Mouse (Mus musculus): ENCODE results near the gene Padi6. TPM values are rescaled to one million over a fixed set of nuclear protein-coding genes. Genes with fewer than 3 reads are reported as not detected.

The Padi6 gene
- total and polyA plus RNA-seq, 3 experiments: not detected

DNA sequence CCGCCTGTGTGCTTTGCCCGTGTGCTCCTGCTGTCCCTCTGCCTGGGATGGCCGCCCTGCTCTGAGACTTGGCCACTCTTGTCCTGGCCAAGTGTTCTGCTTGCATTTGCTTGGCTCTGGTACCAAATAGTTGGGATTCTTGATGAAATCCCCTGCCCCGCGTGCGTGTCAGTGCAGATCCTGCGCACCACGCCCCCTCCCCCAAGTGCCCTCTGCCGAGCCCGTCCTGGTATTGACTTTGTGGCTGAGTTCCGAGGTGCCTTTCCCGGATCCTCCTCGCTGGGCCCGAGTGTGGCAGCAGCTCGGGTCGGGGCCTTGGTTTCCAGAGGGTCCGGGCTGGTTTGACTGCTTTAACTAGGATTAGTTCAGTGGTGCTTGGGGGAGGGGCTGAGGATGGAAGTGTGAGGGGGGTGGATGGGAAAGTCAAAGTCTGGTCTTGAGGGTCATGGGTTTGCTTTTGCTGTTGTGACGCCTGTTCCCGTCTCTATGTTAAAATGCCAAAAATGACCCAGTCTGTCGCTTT is 20.4 kb downstream of the Padi6 start:
- H3K79me2 ChIP-seq (replicated peaks; ENCODE audit: control insufficient read depth, insufficient read depth, low read length): no peaks in the 10 kb centered on the region
- H3K4me1 ChIP-seq (ENCODE audit: control insufficient read depth, insufficient read depth, low read length): no peaks in the 10 kb centered on the region
- 87% methylated on average over 20 of the region's 20 CpGs for WGBS
- no peaks in the 10 kb centered on the region for H3K36me3 ChIP-seq (ENCODE audit: control insufficient read depth, insufficient read depth, low read length)
- intact Hi-C loops (cut with DNase I): loop anchor here (5.0 to 10.0 kb wide), 2 partner anchors 235 to 303 kb away; no protein-coding TSS in a partner anchor
- H3K9ac ChIP-seq (ENCODE audit: low read depth, low read length): no peak overlapping the region
- TF ChIP-seq CTCF (IDR thresholded peaks at IDR 0.05): no peak
- no peak for TF ChIP-seq POLR2A (IDR thresholded peaks at IDR 0.05; ENCODE audit: insufficient read depth, low read depth, low read length)
- no peak for TF ChIP-seq EP300 (IDR thresholded peaks at IDR 0.05; ENCODE audit: insufficient read depth, low read depth, low read length)
- DNase-seq: no peak
- H3K27me3 ChIP-seq (ENCODE audit: control insufficient read depth, insufficient read depth, low read length): no peaks in the 10 kb centered on the region
- no peak overlapping the region for H3K27ac ChIP-seq
- no peak overlapping the region for H3K4me3 ChIP-seq

DNA sequence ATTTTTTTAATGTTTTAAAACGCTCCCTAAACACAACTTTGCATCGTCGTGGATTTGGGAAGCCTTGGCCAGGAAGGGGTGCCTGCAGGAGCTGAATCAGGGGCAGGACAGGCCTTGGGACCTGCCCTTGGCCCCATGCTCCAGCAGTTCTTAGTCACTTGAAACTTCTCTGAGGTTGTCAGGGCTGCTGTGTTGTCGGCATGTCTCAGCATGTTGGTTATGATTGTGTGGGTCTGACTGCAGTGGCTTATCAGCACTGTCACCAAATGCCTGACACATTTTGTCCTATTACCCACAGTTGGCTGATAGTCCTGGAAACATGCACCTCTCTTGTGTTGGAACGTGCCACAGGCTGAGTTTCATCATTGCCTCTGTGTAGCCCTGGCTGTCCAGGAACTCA is 22.4 kb downstream of the Padi6 start:
- intact Hi-C loops (cut with DNase I): loop anchor here (5.0 to 10.0 kb wide), 2 partner anchors 237 to 305 kb away; no protein-coding TSS in a partner anchor
- Histone ChIP-seq H3K4me1 (ENCODE audit: control insufficient read depth, insufficient read depth, low read length) (no peaks in the 10 kb centered on the region), H3K79me2 (replicated peaks; ENCODE audit: control insufficient read depth, insufficient read depth, low read length) (no peaks in the 10 kb centered on the region), H3K9ac (ENCODE audit: low read depth, low read length) (no peak overlapping the region), H3K27ac (no peak overlapping the region), H3K27me3 (ENCODE audit: control insufficient read depth, insufficient read depth, low read length) (no peaks in the 10 kb centered on the region), H3K36me3 (ENCODE audit: control insufficient read depth, insufficient read depth, low read length) (no peaks in the 10 kb centered on the region), H3K4me3 (no peak overlapping the region)
- 72% methylated on average over 5 of the region's 5 CpGs for WGBS
- TF ChIP-seq CTCF (IDR thresholded peaks at IDR 0.05): no peak
- DNase-seq: no peak

DNA sequence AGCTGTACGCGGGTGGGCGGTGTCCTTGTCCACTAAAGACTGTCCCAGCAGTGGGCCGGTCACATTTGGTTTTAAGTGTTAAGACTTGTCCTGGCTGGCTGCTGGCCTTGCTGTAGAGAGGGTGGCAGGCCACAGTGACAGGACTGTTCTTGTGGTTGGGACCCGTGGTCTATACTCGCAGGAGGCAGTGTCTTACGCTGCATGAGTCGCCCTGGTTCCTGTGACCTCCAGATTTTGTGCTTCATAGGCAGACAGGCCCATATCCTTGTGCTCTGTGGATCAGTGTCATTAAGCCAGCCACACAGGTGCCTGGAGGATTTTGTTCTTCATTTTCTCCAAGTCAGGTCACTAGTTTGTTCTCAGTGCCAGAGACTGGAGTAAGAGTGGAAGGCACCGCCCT is 24.0 kb downstream of the Padi6 start:
- intact Hi-C loops (cut with DNase I): loop anchor here (10.0 kb wide), 1 partner anchor 426 kb away; the partner anchor contains the start of gene Fbxo42
- no peaks in the 10 kb centered on the region for H3K36me3 ChIP-seq (ENCODE audit: control insufficient read depth, insufficient read depth, low read length)
- no peak overlapping the region for H3K4me3 ChIP-seq
- H3K27ac ChIP-seq: no peak overlapping the region
- H3K79me2 ChIP-seq (replicated peaks; ENCODE audit: control insufficient read depth, insufficient read depth, low read length): no peaks in the 10 kb centered on the region
- no peaks in the 10 kb centered on the region for H3K27me3 ChIP-seq (ENCODE audit: control insufficient read depth, insufficient read depth, low read length)
- DNase-seq: no peak
- no peak for TF ChIP-seq EP300 (IDR thresholded peaks at IDR 0.05; ENCODE audit: insufficient read depth, low read depth, low read length)
- TF ChIP-seq POLR2A (IDR thresholded peaks at IDR 0.05; ENCODE audit: insufficient read depth, low read depth, low read length): no peak
- TF ChIP-seq CTCF (IDR thresholded peaks at IDR 0.05): no peak
- no peak overlapping the region for H3K9ac ChIP-seq (ENCODE audit: low read depth, low read length)
- 94% methylated on average over 9 of the region's 9 CpGs for WGBS
- peaks cover 3% of the 10 kb centered on the region for H3K4me1 ChIP-seq (ENCODE audit: control insufficient read depth, insufficient read depth, low read length)

DNA sequence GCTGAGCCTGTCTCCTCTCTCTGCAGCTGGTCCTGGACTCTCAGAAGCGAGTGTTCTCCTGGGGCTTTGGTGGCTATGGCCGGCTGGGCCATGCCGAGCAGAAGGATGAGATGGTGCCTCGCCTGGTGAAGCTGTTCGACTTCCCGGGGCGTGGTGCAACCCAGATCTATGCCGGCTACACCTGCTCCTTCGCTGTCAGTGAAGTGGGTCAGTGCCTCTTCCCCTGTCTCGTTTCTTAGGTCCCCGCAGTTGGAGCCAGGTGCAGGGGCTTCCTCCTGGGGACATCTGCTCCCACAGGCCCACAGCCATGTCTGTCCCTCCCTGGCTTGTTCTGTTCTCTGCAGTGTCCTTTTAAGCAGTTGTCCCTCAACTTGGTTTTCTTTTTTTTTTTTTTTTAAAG is 25.4 kb downstream of the Padi6 start:
- Histone ChIP-seq H3K4me3 (no peak overlapping the region), H3K27ac (no peak overlapping the region), H3K9ac (ENCODE audit: low read depth, low read length) (no peak overlapping the region), H3K4me1 (ENCODE audit: control insufficient read depth, insufficient read depth, low read length) (peaks cover 3% of the 10 kb centered on the region), H3K27me3 (ENCODE audit: control insufficient read depth, insufficient read depth, low read length) (no peaks in the 10 kb centered on the region), H3K79me2 (replicated peaks; ENCODE audit: control insufficient read depth, insufficient read depth, low read length) (no peaks in the 10 kb centered on the region), H3K36me3 (ENCODE audit: control insufficient read depth, insufficient read depth, low read length) (no peaks in the 10 kb centered on the region)
- WGBS: 94% methylated on average over 11 of the region's 11 CpGs
- no peak for DNase-seq
- intact Hi-C loops (cut with DNase I): loop anchor here (10.0 kb wide), 1 partner anchor 428 kb away; the partner anchor contains the start of gene Fbxo42
- TF ChIP-seq EP300 (IDR thresholded peaks at IDR 0.05; ENCODE audit: insufficient read depth, low read depth, low read length) (no peak), POLR2A (IDR thresholded peaks at IDR 0.05; ENCODE audit: insufficient read depth, low read depth, low read length) (no peak), CTCF (IDR thresholded peaks at IDR 0.05) (no peak)

DNA sequence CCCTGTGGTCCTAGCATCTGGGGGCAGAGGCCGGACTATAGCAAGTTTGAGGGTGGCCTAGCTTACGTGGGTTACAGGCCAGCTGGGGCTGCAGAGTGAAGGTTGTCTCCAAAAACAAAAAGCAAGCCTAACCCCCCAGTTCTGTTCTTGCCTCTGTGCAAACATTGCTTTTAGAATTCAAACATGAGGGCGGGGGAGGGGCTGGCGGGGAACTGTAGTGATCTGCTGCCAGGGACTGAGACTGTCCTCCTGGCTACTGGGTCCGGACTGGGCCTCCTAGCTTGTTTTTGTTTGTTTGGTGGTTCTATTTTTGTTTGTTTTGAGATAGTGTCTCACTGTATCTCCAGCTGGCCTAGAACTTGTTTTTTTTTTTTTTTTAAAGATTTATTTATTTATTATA is 27.9 kb downstream of the Padi6 start:
- intact Hi-C loops (cut with DNase I): loop anchor here (1.0 to 10.0 kb wide), 2 partner anchors 35 to 430 kb away; partner anchors contain the start of gene Fbxo42
- WGBS: 76% methylated on average over 5 of the region's 5 CpGs
- Histone ChIP-seq H3K79me2 (replicated peaks; ENCODE audit: control insufficient read depth, insufficient read depth, low read length) (no peaks in the 10 kb centered on the region), H3K4me3 (no peak overlapping the region), H3K4me1 (ENCODE audit: control insufficient read depth, insufficient read depth, low read length) (peaks cover 3% of the 10 kb centered on the region), H3K27ac (no peak overlapping the region), H3K27me3 (ENCODE audit: control insufficient read depth, insufficient read depth, low read length) (no peaks in the 10 kb centered on the region), H3K9ac (ENCODE audit: low read depth, low read length) (no peak overlapping the region), H3K36me3 (ENCODE audit: control insufficient read depth, insufficient read depth, low read length) (no peaks in the 10 kb centered on the region)
- TF ChIP-seq EP300 (IDR thresholded peaks at IDR 0.05; ENCODE audit: insufficient read depth, low read depth, low read length) (no peak), POLR2A (IDR thresholded peaks at IDR 0.05; ENCODE audit: insufficient read depth, low read depth, low read length) (no peak), CTCF (IDR thresholded peaks at IDR 0.05) (no peak)
- no peak for DNase-seq

DNA sequence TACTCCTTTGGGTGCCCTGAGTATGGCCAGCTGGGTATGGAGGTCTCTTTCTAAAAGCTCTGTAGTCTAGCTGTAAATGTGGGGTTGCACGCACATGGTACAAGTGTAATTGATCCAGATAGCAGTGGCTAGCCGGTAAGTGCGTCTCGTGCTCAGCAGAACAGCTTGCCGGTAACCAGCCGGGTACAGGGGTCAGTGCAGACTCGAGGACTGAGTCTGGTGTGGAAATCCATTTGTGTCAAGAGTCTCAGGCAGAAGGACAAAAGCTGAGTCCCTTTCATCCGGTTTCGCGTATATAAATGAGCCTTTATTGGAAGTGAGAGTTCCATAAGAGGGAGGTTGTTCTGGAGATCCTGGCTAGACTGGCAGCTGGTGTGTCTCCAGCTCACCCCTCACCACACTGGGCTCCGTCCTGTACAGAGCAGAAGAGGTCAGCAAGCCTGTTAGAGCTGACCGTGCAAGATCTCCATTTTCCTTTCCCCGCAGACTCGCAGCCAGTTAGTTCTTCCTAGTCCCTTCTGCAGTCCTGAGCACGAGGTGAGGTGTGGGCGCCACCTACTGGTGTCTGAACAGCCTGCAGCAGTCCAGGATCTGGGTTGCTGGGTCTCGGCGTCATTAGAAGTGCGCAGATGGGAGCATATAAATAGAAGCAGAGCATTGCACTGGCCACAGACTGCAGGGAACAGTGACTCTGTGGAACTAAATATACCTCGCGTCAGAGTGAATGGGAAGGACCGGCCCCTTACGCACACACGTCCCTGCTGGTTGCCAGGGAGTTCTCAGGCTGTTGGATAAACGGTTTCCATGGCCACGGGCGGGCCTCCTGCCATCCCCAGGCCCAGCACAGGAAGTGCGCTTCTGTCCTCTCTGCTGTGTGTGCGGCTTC is 28.7 kb downstream of the Padi6 start:
- 38% methylated on average over 29 of the region's 29 CpGs for WGBS

More for the DNA sequence above, 28.7 kb downstream of the Padi6 start:
- peak; percentile 28; the same call in 1 of the 2 replicates for TF ChIP-seq POLR2A (IDR thresholded peaks at IDR 0.05; ENCODE audit: insufficient read depth, low read depth, low read length)
- peak; percentile 93 for TF ChIP-seq EP300 (IDR thresholded peaks at IDR 0.05; ENCODE audit: insufficient read depth, low read depth, low read length)
- peak; percentile 99 for TF ChIP-seq CTCF (IDR thresholded peaks at IDR 0.05)
- Histone ChIP-seq H3K79me2 (replicated peaks; ENCODE audit: control insufficient read depth, insufficient read depth, low read length) (no peaks in the 10 kb centered on the region), H3K9ac (ENCODE audit: low read depth, low read length) (no peak overlapping the region), H3K27ac (peak overlapping the region; percentile 46; the same call in 1 of the 2 replicates), H3K4me3 (no peak overlapping the region), H3K4me1 (ENCODE audit: control insufficient read depth, insufficient read depth, low read length) (peaks cover 3% of the 10 kb centered on the region), H3K27me3 (ENCODE audit: control insufficient read depth, insufficient read depth, low read length) (no peaks in the 10 kb centered on the region), H3K36me3 (ENCODE audit: control insufficient read depth, insufficient read depth, low read length) (no peaks in the 10 kb centered on the region)
- peak; percentile 92 to 93 for DNase-seq
- intact Hi-C loops (cut with DNase I): loop anchor here (1.0 to 10.0 kb wide), 3 partner anchors 29 to 431 kb away; partner anchors contain the start of gene Fbxo42

Data from heart, adult 2 months (tissue).